Mouse (Mus musculus) thymus, adult 2 months (tissue): ENCODE data around the gene Tex22. TPM values are rescaled to one million over a fixed set of nuclear protein-coding genes. Genes with fewer than 3 reads are reported as not detected.

Experiments used
- DNase-seq: peaks from one replicate; pipeline ENCODE4 v3.0.0; 2021
- H3K27ac ChIP-seq: fragments of 200-500 bp; 2 replicates; pipeline ENCODE4 v1.5.1; 2012; ENCODE audit warnings: low read length, control low read depth; ENCODE audit not compliant: control insufficient read depth, insufficient read depth
- H3K27me3 ChIP-seq: fragments of 200-500 bp; 2 replicates; pipeline ENCODE4 v1.6.1; 2012; ENCODE audit warnings: mild to moderate bottlenecking, low read length, moderate library complexity, mixed read lengths; ENCODE audit not compliant: control insufficient read depth, insufficient read depth
- H3K36me3 ChIP-seq: fragments of 200-500 bp; 2 replicates; pipeline ENCODE4 v1.6.1; 2012; ENCODE audit warnings: mild to moderate bottlenecking, low read length, moderate library complexity; ENCODE audit not compliant: control insufficient read depth, insufficient read depth
- H3K4me1 ChIP-seq: fragments of 200-500 bp; replicated peaks from 2 replicates; pipeline ENCODE4 v1.6.1; 2012; ENCODE audit warnings: low read length; ENCODE audit not compliant: control insufficient read depth, insufficient read depth
- H3K4me3 ChIP-seq: fragments of 200-500 bp; 2 replicates; pipeline ENCODE4 v1.5.1; 2012; ENCODE audit warnings: mild to moderate bottlenecking, low read length, control low read depth, moderate library complexity; ENCODE audit not compliant: control insufficient read depth, insufficient read depth
- CTCF ChIP-seq: fragments of 200-500 bp; IDR thresholded peaks from 2 replicates; pipeline ENCODE4 v1.5.1; 2012; ENCODE audit warnings: mild to moderate bottlenecking, control low read depth, low read length, moderate library complexity, borderline replicate concordance; ENCODE audit not compliant: control insufficient read depth, poor library complexity, insufficient read depth; ENCODE audit errors: extremely low read depth
- POLR2A ChIP-seq: fragments of 200-500 bp; IDR thresholded peaks from 2 replicates; pipeline ENCODE4 v1.6.1; 2012; ENCODE audit warnings: mild to moderate bottlenecking, low read length, control low read depth, moderate library complexity; ENCODE audit not compliant: control insufficient read depth, poor library complexity, insufficient read depth; ENCODE audit errors: extremely low read depth
- WGBS: fragments of 180-500 bp; shearing (Covaris S2); methylation state at CpG from one replicate; pipeline ENCODE4 v1.1.7; 2018; 5-methylcytosine and 5-hydroxymethylcytosine counted together
- polyA plus RNA-seq: library from polyadenylated mRNA; depleted of rRNA; stranded (reverse); fragments of >200 nt; gene quantifications from 2 replicates; pipeline ENCODE4 v1.2.3, GENCODE M21; 2012

Gene Tex22
- polyA plus RNA-seq, 1 experiment = 0.31 TPM

DNA sequence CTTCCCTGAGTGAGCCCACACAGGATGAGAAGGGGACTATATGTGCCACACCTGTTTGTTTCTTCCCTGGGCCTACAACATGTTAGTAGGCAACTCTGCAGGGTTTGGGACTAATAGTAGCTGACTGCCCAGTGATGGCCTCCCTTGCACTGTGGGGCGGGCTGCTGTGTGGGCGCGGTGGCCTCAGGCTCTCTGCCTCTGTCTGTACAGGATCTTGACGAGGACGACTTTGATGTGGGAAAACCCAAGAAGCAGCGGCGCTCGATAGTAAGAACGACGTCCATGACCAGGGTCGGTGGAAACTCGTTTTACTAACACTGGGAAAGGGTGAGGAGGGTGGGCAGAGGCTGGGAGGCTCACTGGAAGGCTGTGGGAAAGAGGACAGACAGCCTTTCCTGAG, 23.6 kb upstream of the Tex22 start:
- DNase-seq = peak; percentile 36
- no peak for TF ChIP-seq CTCF
- TF ChIP-seq POLR2A = no peak
- Histone ChIP-seq H3K4me3 (no peak overlapping the region), H3K36me3 (no peaks in the 10 kb centered on the region), H3K27me3 (no peaks in the 10 kb centered on the region), H3K27ac (peak overlapping the region; percentile 79), H3K4me1 (peaks cover 58% of the 10 kb centered on the region)
- WGBS = 7% methylated on average over 12 of the region's 12 CpGs

- peaks cover 58% of the 10 kb centered on the region for H3K4me1 ChIP-seq
- no peak overlapping the region for H3K27ac ChIP-seq
- H3K4me3 ChIP-seq = no peak overlapping the region
- TF ChIP-seq CTCF (no peak), POLR2A (no peak)
- no peaks in the 10 kb centered on the region for H3K36me3 ChIP-seq
- WGBS = 90% methylated on average over 9 of the region's 9 CpGs
- DNase-seq = no peak
- H3K27me3 ChIP-seq = no peaks in the 10 kb centered on the region
These were observed 22.5 kb upstream of the Tex22 start for GRCm38 (mm10) chr12:113051628-113052403.

- Histone ChIP-seq H3K27me3 (no peaks in the 10 kb centered on the region), H3K4me3 (no peak overlapping the region), H3K4me1 (peaks cover 18% of the 10 kb centered on the region), H3K27ac (no peak overlapping the region), H3K36me3 (peaks cover 4% of the 10 kb centered on the region; the same call in 1 of the 2 replicates)
- DNase-seq = no peak
- no peak for TF ChIP-seq CTCF
- WGBS = 62% methylated on average over 8 of the region's 8 CpGs
These were observed 18.2 kb upstream of the Tex22 start for GRCm38 (mm10) chr12:113056089-113056488.

- H3K4me1 ChIP-seq = peaks cover 11% of the 10 kb centered on the region
These were observed 14.1 kb upstream of the Tex22 start for GRCm38 (mm10) chr12:113060178-113060577.

DNA sequence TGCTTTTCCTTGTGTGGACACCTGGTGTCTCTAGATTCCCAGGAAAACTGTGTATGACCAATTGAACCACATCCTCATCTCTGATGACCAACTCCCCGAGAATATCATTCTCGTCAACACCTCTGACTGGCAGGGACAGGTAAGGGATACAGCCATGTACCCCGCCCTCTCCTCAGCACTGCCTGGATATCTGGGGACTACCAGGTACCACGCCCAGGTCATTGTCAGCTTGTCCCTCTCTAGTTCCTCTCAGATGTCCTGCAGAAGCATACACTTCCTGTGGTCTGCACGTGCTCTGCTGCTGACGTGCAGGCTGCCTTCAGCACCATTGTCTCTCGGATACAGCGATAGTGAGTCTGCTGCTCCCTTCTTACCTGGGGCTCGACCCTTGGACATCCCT, 12.7 kb upstream of the Tex22 start:
- 95% methylated on average over 9 of the region's 9 CpGs for WGBS
- H3K27ac ChIP-seq = no peak overlapping the region
- peaks cover 1% of the 10 kb centered on the region; the same call in 1 of the 2 replicates for H3K4me1 ChIP-seq
- DNase-seq = no peak
- no peaks in the 10 kb centered on the region for H3K27me3 ChIP-seq
- no peak overlapping the region for H3K4me3 ChIP-seq
- TF ChIP-seq CTCF = no peak
- no peak for TF ChIP-seq POLR2A
- H3K36me3 ChIP-seq = peaks cover 4% of the 10 kb centered on the region; the same call in 1 of the 2 replicates

More at GRCm38 (mm10) chr12:113060178-113060577, 14.1 kb upstream of the Tex22 start:
- peaks cover 4% of the 10 kb centered on the region; the same call in 1 of the 2 replicates for H3K36me3 ChIP-seq
- H3K27me3 ChIP-seq = no peaks in the 10 kb centered on the region
- no peak overlapping the region for H3K4me3 ChIP-seq
- no peak for DNase-seq
- no peak overlapping the region for H3K27ac ChIP-seq
- WGBS = 98% methylated on average over 5 of the region's 5 CpGs
- TF ChIP-seq POLR2A (no peak), CTCF (no peak)

- 91% methylated on average over 10 of the region's 10 CpGs for WGBS
- no peak for TF ChIP-seq POLR2A
- no peak for TF ChIP-seq CTCF
- Histone ChIP-seq H3K4me1 (no peaks in the 10 kb centered on the region), H3K36me3 (peaks cover 4% of the 10 kb centered on the region; the same call in 1 of the 2 replicates), H3K27me3 (no peaks in the 10 kb centered on the region), H3K4me3 (no peak overlapping the region), H3K27ac (no peak overlapping the region)
- DNase-seq = no peak
These were observed 12.1 kb upstream of the Tex22 start for GRCm38 (mm10) chr12:113062201-113062600.
